Comparison of ENCODE assay signal across 8 mouse cellular contexts in the genomic region with DNA sequence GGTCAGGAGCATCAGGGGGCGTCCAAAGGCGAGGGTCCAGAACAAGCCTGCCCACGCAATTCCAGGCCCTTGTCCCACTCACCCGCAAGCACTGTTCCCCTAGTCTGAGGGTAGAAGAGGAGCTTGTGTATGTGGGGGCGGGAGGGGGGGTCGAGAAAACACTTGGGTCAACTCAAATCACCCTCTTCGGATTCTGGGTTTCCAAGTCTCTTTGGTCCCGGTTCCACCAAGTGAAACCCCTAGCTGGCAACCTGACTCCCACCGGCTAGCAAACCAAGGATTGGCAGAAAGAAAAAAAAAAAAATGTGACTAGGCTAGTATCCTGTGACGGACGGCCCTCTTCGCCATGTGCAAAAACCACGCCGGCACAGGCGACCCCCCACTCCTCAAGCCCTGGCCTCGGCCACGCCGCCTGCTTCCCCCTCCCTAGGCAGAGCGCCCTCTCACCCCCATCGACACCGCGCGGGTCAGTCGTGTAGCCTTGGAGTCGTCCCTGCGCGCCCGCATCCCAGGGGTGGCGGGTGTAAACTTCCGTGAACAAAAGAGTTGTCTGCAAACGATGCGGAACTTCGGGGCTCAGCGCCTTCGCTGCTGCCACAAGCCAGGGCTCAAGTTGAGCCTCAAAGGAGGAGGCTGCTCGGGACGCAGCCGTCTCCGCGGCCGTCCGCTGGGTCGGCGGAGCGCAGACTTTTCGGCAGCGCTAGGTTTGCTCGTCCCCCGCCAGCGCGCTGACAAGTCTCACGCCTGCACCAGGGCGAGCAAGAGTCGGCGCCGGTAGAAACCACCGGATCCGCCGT. TPM values are rescaled to one million over a fixed set of nuclear protein-coding genes. Genes with fewer than 3 reads are reported as not detected.
A peak's percentile ranks its signal among the peaks of the same experiment; 100 is the strongest.
DNase-seq lines count a peak whose midpoint lies in the region; ATAC-seq and TF ChIP-seq lines count a peak whose summit lies in the region.

No protein-coding gene starts in this region.

- under 1% methylated on average over 59 of the region's 59 CpGs for WGBS in liver, embryonic 14.5 days (ENCODE audit: insufficient replicate concordance)
- WGBS in thymus, adult 2 months = under 1% methylated on average over 59 of the region's 59 CpGs

- H3K4me2 ChIP-seq in liver, embryonic 14.5 days (ENCODE audit: low read depth) = peak overlapping the region; percentile 99
- peak overlapping the region; percentile 97 for H3K4me2 ChIP-seq in myocyte (ENCODE audit: low read depth)

- peak; percentile 44 for ATAC-seq in liver, embryonic 14.5 days (ENCODE audit: insufficient read depth)

- H3K27me3 ChIP-seq in liver, embryonic 14.5 days (ENCODE audit: control insufficient read depth, insufficient read depth, low read length) = peaks cover 10% of the 10 kb centered on the region
- H3K27me3 ChIP-seq in myocyte (ENCODE audit: control insufficient read depth, insufficient read depth, insufficient read length) = no peaks in the 10 kb centered on the region
- no peaks in the 10 kb centered on the region for H3K27me3 ChIP-seq in thymus, adult 2 months (ENCODE audit: control insufficient read depth, insufficient read depth, low read length)

- peak; percentile 8 for TF ChIP-seq POLR2A in myocyte (IDR thresholded peaks at IDR 0.05; ENCODE audit: insufficient read length, low read depth)
- TF ChIP-seq POLR2A in thymus, adult 2 months (IDR thresholded peaks at IDR 0.05; ENCODE audit: control insufficient read depth, extremely low read depth, insufficient read depth, low read length, poor library complexity) = peak; percentile 56; the same call in 1 of the 2 replicates

- TF ChIP-seq CTCF in liver, embryonic 14.5 days (IDR thresholded peaks at IDR 0.05; ENCODE audit: low read depth) = no peak
- TF ChIP-seq CTCF in thymus, adult 2 months (IDR thresholded peaks at IDR 0.05; ENCODE audit: borderline replicate concordance, control insufficient read depth, extremely low read depth, insufficient read depth, low read length, poor library complexity) = no peak

- peak overlapping the region; percentile 66 to 80 for H3K4me3 ChIP-seq in liver, embryonic 14.5 days (ENCODE audit: insufficient read depth in 1 of 2, low read depth in 2 of 2, low read length in 2 of 2)
- peak overlapping the region; percentile 56 for H3K4me3 ChIP-seq in myocyte
- H3K4me3 ChIP-seq in thymus, adult 2 months (ENCODE audit: control insufficient read depth, insufficient read depth, low read length) = peak overlapping the region; percentile 89

- H3K36me3 ChIP-seq in liver, embryonic 14.5 days (replicated peaks; ENCODE audit: control insufficient read depth, insufficient read depth, low read depth) = no peaks in the 10 kb centered on the region
- H3K36me3 ChIP-seq in myocyte (ENCODE audit: control insufficient read depth, insufficient read depth) = no peaks in the 10 kb centered on the region
- no peaks in the 10 kb centered on the region for H3K36me3 ChIP-seq in thymus, adult 2 months (ENCODE audit: control insufficient read depth, insufficient read depth, low read length)

- DNase-seq in urinary bladder, adult 18-20 months (ENCODE audit: low spot score in 2 of 2) = peak; percentile 53 to 71
- no peak for DNase-seq in urinary bladder, postnatal 10 days (ENCODE audit: low spot score)
- DNase-seq in cerebellum, adult 9-11 months = peak; percentile 76
- DNase-seq in gastrocnemius, adult 18-20 months (ENCODE audit: low spot score) = peak; percentile 55
- peak; percentile 75 for DNase-seq in induced T-regulatory cell, adult 2 months (ENCODE audit: low read depth)
- no peak for DNase-seq in liver, embryonic 14.5 days (ENCODE audit: low read depth in 3 of 3, low spot score in 3 of 3)
- DNase-seq in thymus, adult 2 months = peak; percentile 71

- peak overlapping the region; percentile 86 for H3ac ChIP-seq in myocyte (ENCODE audit: control insufficient read depth, insufficient read length)

- peak overlapping the region; percentile 80 for H3K9ac ChIP-seq in liver, embryonic 14.5 days (replicated peaks)

- peak overlapping the region; percentile 70 for H3K27ac ChIP-seq in liver, embryonic 14.5 days
- peak overlapping the region; percentile 97 for H3K27ac ChIP-seq in thymus, adult 2 months (ENCODE audit: control insufficient read depth, insufficient read depth, low read length)

- peaks cover 16% of the 10 kb centered on the region for H3K79me2 ChIP-seq in myocyte (ENCODE audit: control insufficient read depth, insufficient read depth)

- peaks cover 19 to 31% of the 10 kb centered on the region in 2 experiments for H3K4me1 ChIP-seq in liver, embryonic 14.5 days (replicated peaks; ENCODE audit: control insufficient read depth in 2 of 2, insufficient read depth in 2 of 2, low read length in 1 of 2)
- H3K4me1 ChIP-seq in thymus, adult 2 months (replicated peaks; ENCODE audit: control insufficient read depth, insufficient read depth, low read length) = peaks cover 22% of the 10 kb centered on the region

- H3K9me3 ChIP-seq in liver, embryonic 14.5 days (ENCODE audit: control insufficient read depth, low read length) = no peaks in the 10 kb centered on the region

- no peak for TF ChIP-seq EP300 in liver, embryonic 14.5 days (IDR thresholded peaks at IDR 0.05; ENCODE audit: low read depth)

TF ChIP-seq in myocyte, 11 proteins besides CTCF, POLR2A, EP300 and RAD21:
- TF ChIP-seq USF1 (IDR thresholded peaks at IDR 0.05; ENCODE audit: low read depth) (no peak), REST (IDR thresholded peaks at IDR 0.05; ENCODE audit: insufficient read depth, insufficient read length) (no peak), POLR2AphosphoS2 (IDR thresholded peaks at IDR 0.05; ENCODE audit: insufficient read length, low read depth) (peak; percentile 31)

RNA-seq across cellular contexts. Expression of gene Fam53b, which starts 0.9 kb away (rescaled TPM):
- total RNA-seq in gastrocnemius, adult 18-20 months (2021) = 10 to 100 TPM; 25.7 to 30.2 TPM
- polyA plus RNA-seq in liver, embryonic 14.5 days (2012; rRNA removed) = 12.9 and 14.7 TPM in 2 replicates
- polyA plus RNA-seq in liver, embryonic 14.5 days (2014; fragmentation: Nextera tagmentation; extraction: Ambion mirVana) = 20.0 and 22.2 TPM in 2 replicates
- 26.5 TPM for polyA plus RNA-seq in myocyte (2012; fragmentation: generic; extraction: Trizol)
- 104 and 122 TPM in 2 replicates for polyA plus RNA-seq in thymus, adult 2 months (2012; rRNA removed)

RNA-seq across cellular contexts. Expression of gene Eef1akmt2, which starts 39.7 kb away (rescaled TPM):
- total RNA-seq in gastrocnemius, adult 18-20 months (2021) = 1 to 10 TPM; 5.8 to 7.6 TPM
- polyA plus RNA-seq in liver, embryonic 14.5 days (2012; rRNA removed) = 5.1 and 13.1 TPM in 2 replicates
- polyA plus RNA-seq in liver, embryonic 14.5 days (2014; fragmentation: Nextera tagmentation; extraction: Ambion mirVana) = 19.0 and 20.8 TPM in 2 replicates
- polyA plus RNA-seq in myocyte (2012; fragmentation: generic; extraction: Trizol) = 10.8 TPM
- 7.0 and 8.7 TPM in 2 replicates for polyA plus RNA-seq in thymus, adult 2 months (2012; rRNA removed)

RNA-seq across cellular contexts. Expression of gene Abraxas2, which starts 46.2 kb away (rescaled TPM):
- 10 to 100 TPM; 25.4 to 25.9 TPM for total RNA-seq in gastrocnemius, adult 18-20 months (2021)
- polyA plus RNA-seq in liver, embryonic 14.5 days (2012; rRNA removed) = 5.0 and 7.4 TPM in 2 replicates
- polyA plus RNA-seq in liver, embryonic 14.5 days (2014; fragmentation: Nextera tagmentation; extraction: Ambion mirVana) = 10.7 and 11.7 TPM in 2 replicates
- polyA plus RNA-seq in myocyte (2012; fragmentation: generic; extraction: Trizol) = 20.2 TPM
- polyA plus RNA-seq in thymus, adult 2 months (2012; rRNA removed) = 12.7 and 12.8 TPM in 2 replicates

Comparison
In these comparisons a context has a peak if more than half of its experiments do, and no peak if none do; other contexts are left out.
1. DNase-seq: peak in urinary bladder, adult 18-20 months (2 of 2), cerebellum, adult 9-11 months (single experiment), gastrocnemius, adult 18-20 months (single experiment), induced T-regulatory cell, adult 2 months (single experiment) and thymus, adult 2 months (single experiment); none in urinary bladder, postnatal 10 days (single experiment) and liver, embryonic 14.5 days (0 of 3).
2. Peak in every context shown above with its lines, with median percentiles within 50 percentile points of each other: H3K4me3 ChIP-seq.